Mouse (Mus musculus): ENCODE results near the gene Rufy4. TPM values are rescaled to one million over a fixed set of nuclear protein-coding genes. Genes with fewer than 3 reads are reported as not detected.

The Rufy4 gene
- polyA plus RNA-seq, 1 experiment from 2014 or later = 0.12 TPM

- no peak for ATAC-seq
- H3K4me3 ChIP-seq (ENCODE audit: low read length) = no peak overlapping the region
- H3K4me2 ChIP-seq (ENCODE audit: low read depth, low read length) = no peak overlapping the region
- WGBS = 70% methylated on average over 3 of the region's 3 CpGs
- H3K27ac ChIP-seq (ENCODE audit: low read length) = no peak overlapping the region
- no peak overlapping the region for H3K9ac ChIP-seq (ENCODE audit: low read depth, low read length)
- H3K36me3 ChIP-seq (ENCODE audit: control insufficient read depth, insufficient read depth, low read length) = no peaks in the 10 kb centered on the region
- no peaks in the 10 kb centered on the region for H3K9me3 ChIP-seq (ENCODE audit: control insufficient read depth, low read length)
- H3K27me3 ChIP-seq (replicated peaks; ENCODE audit: control insufficient read depth, insufficient read depth, low read length) = no peaks in the 10 kb centered on the region
- H3K4me1 ChIP-seq (ENCODE audit: control insufficient read depth, insufficient read depth, low read length) = no peaks in the 10 kb centered on the region
Measured at GRCm38 (mm10) chr1:74132011-74132410, 6.7 kb downstream of the Rufy4 start.

DNA sequence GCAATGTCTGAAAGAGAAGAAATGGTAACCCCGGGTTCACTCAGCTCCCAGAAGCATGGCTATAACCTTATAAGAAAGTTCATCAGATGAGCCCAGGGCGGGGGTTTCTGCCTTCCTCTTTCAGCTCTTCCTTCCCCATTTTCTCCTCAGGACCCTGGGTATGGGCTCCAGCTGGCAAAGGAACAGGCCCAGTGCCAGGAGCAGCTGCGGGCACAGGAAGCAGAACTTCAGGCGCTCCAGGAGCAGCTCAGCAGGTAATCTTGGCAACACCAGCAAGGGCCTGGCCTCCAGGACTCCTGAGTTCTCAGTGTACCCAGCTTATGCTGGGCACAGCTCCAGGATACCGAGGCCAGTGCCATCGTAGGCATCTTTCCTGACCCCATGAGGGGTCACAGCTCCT lies 8.6 kb downstream of the Rufy4 start:
- H3K27ac ChIP-seq (ENCODE audit: low read length) = no peak overlapping the region
- H3K9me3 ChIP-seq (ENCODE audit: control insufficient read depth, low read length) = no peaks in the 10 kb centered on the region
- H3K4me3 ChIP-seq (ENCODE audit: low read length) = no peak overlapping the region
- ATAC-seq = no peak
- H3K4me2 ChIP-seq (ENCODE audit: low read depth, low read length) = no peak overlapping the region
- no peaks in the 10 kb centered on the region for H3K4me1 ChIP-seq (ENCODE audit: control insufficient read depth, insufficient read depth, low read length)
- 82% methylated on average over 6 of the region's 6 CpGs for WGBS
- H3K36me3 ChIP-seq (ENCODE audit: control insufficient read depth, insufficient read depth, low read length) = no peaks in the 10 kb centered on the region
- H3K9ac ChIP-seq (ENCODE audit: low read depth, low read length) = no peak overlapping the region
- H3K27me3 ChIP-seq (replicated peaks; ENCODE audit: control insufficient read depth, insufficient read depth, low read length) = no peaks in the 10 kb centered on the region

- ATAC-seq = no peak
- H3K4me3 ChIP-seq (ENCODE audit: low read length) = no peak overlapping the region
- WGBS = 71% methylated on average over 6 of the region's 6 CpGs
- no peak overlapping the region for H3K4me2 ChIP-seq (ENCODE audit: low read depth, low read length)
- H3K9me3 ChIP-seq (ENCODE audit: control insufficient read depth, low read length) = no peaks in the 10 kb centered on the region
- no peak overlapping the region for H3K27ac ChIP-seq (ENCODE audit: low read length)
- no peaks in the 10 kb centered on the region for H3K4me1 ChIP-seq (ENCODE audit: control insufficient read depth, insufficient read depth, low read length)
- no peaks in the 10 kb centered on the region for H3K36me3 ChIP-seq (ENCODE audit: control insufficient read depth, insufficient read depth, low read length)
- H3K9ac ChIP-seq (ENCODE audit: low read depth, low read length) = no peak overlapping the region
- no peaks in the 10 kb centered on the region for H3K27me3 ChIP-seq (replicated peaks; ENCODE audit: control insufficient read depth, insufficient read depth, low read length)
Measured at GRCm38 (mm10) chr1:74135326-74135950, 10.1 kb downstream of the Rufy4 start.

DNA sequence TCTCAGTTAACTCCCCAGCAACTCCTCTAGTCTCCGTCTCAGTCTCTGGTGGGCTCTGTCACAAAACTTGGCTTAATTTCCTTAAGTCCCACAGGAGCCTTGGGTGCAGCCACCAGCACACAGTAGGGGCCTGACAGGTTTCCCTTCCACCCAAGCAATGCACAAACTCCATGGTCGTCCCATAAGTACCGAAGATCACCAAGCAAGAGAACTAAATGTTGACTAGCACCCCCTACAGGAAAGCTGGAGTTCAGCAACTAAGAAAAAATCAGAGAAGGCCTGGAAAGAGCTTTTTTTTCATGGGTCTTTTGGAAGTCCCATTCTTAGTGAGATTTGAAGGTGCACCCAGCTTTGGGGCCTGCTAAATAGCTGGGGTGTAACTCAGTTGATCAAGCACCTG lies 14.1 kb downstream of the Rufy4 start:
- no peak overlapping the region for H3K27ac ChIP-seq (ENCODE audit: low read length)
- no peak overlapping the region for H3K4me2 ChIP-seq (ENCODE audit: low read depth, low read length)
- no peaks in the 10 kb centered on the region for H3K9me3 ChIP-seq (ENCODE audit: control insufficient read depth, low read length)
- no peak overlapping the region for H3K4me3 ChIP-seq (ENCODE audit: low read length)
- WGBS = 59% methylated on average over 3 of the region's 3 CpGs
- no peaks in the 10 kb centered on the region for H3K36me3 ChIP-seq (ENCODE audit: control insufficient read depth, insufficient read depth, low read length)
- H3K27me3 ChIP-seq (replicated peaks; ENCODE audit: control insufficient read depth, insufficient read depth, low read length) = no peaks in the 10 kb centered on the region
- H3K9ac ChIP-seq (ENCODE audit: low read depth, low read length) = no peak overlapping the region
- no peaks in the 10 kb centered on the region for H3K4me1 ChIP-seq (ENCODE audit: control insufficient read depth, insufficient read depth, low read length)
- no peak for ATAC-seq

GRCm38 (mm10) chr1:74141781-74142180 lies 16.4 kb downstream of the Rufy4 start:
- H3K4me1 ChIP-seq (ENCODE audit: control insufficient read depth, insufficient read depth, low read length) = no peaks in the 10 kb centered on the region
- H3K36me3 ChIP-seq (ENCODE audit: control insufficient read depth, insufficient read depth, low read length) = no peaks in the 10 kb centered on the region
- H3K4me3 ChIP-seq (ENCODE audit: low read length) = no peak overlapping the region
- ATAC-seq = no peak
- WGBS = 80% methylated on average over 8 of the region's 8 CpGs
- no peaks in the 10 kb centered on the region for H3K9me3 ChIP-seq (ENCODE audit: control insufficient read depth, low read length)
- no peak overlapping the region for H3K9ac ChIP-seq (ENCODE audit: low read depth, low read length)
- H3K4me2 ChIP-seq (ENCODE audit: low read depth, low read length) = no peak overlapping the region
- no peak overlapping the region for H3K27ac ChIP-seq (ENCODE audit: low read length)
- no peaks in the 10 kb centered on the region for H3K27me3 ChIP-seq (replicated peaks; ENCODE audit: control insufficient read depth, insufficient read depth, low read length)

DNA sequence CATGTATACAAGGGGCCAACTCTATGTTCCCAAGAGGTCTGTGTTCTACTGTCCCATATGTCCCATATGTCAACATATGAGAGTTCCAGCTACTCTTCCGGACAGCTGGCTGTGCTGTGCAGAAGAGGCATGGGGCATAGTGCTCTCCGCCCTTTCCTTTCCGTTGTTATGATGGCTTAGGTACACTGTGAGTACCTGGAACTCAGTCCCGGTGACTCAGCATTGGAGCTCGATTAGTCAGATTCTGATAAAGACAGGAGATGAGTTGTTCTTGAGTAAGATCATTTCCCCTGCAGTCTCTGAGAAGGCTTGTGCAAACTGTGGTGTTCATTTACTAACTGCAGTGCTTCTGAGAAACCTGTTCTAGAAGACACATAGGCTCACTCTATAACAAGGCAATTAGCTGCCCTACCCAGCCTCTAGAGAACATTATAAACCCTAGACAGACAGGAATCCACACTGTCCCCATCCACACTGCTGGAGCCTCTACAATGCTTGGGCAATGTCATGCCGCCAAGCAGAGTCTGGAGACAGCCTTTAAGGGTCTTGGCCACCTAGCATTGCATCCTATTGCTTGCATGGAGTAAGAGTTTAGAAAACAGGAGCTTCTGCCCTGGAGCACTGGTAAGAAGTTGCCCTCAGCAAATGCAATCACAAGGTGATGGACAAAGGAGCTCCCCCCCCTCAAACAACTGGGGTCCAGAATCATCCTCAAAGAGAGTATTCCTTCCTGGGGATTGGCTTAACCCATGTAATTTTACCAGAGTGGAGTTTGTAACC lies 24.0 kb downstream of the Rufy4 start:
- Histone ChIP-seq H3K9ac (ENCODE audit: low read depth, low read length) (no peak overlapping the region), H3K4me3 (ENCODE audit: low read length) (no peak overlapping the region), H3K27ac (ENCODE audit: low read length) (no peak overlapping the region), H3K36me3 (ENCODE audit: control insufficient read depth, insufficient read depth, low read length) (no peaks in the 10 kb centered on the region), H3K4me2 (ENCODE audit: low read depth, low read length) (no peak overlapping the region), H3K27me3 (replicated peaks; ENCODE audit: control insufficient read depth, insufficient read depth, low read length) (no peaks in the 10 kb centered on the region), H3K4me1 (ENCODE audit: control insufficient read depth, insufficient read depth, low read length) (peaks cover 3% of the 10 kb centered on the region; the same call in 1 of the 2 replicates), H3K9me3 (ENCODE audit: control insufficient read depth, low read length) (no peaks in the 10 kb centered on the region)
- no peak for ATAC-seq
- WGBS = 68% methylated on average over 6 of the region's 6 CpGs

DNA sequence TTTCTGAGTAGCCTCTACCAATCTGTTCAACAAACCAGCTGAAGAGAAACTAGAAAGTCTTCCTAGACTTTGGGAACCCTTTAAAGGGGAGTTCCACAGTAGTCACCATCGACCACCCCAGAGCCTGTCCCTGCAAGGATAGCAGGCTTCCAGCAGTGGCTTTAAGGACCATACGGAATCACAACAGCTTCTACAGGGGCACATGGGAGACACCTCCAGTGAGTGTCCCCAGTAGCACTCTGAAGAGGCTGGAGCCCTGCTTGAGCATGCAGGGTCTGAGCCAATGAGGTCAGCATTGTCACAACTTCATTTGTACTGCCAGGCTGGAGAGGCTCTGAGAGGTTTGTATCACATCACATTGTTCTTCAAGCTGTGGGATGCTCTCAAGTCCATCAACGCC lies 24.8 kb downstream of the Rufy4 start:
- Histone ChIP-seq H3K4me1 (ENCODE audit: control insufficient read depth, insufficient read depth, low read length) (peaks cover 3% of the 10 kb centered on the region; the same call in 1 of the 2 replicates), H3K9ac (ENCODE audit: low read depth, low read length) (no peak overlapping the region), H3K27me3 (replicated peaks; ENCODE audit: control insufficient read depth, insufficient read depth, low read length) (no peaks in the 10 kb centered on the region), H3K4me2 (ENCODE audit: low read depth, low read length) (no peak overlapping the region), H3K4me3 (ENCODE audit: low read length) (no peak overlapping the region), H3K9me3 (ENCODE audit: control insufficient read depth, low read length) (no peaks in the 10 kb centered on the region), H3K36me3 (ENCODE audit: control insufficient read depth, insufficient read depth, low read length) (no peaks in the 10 kb centered on the region), H3K27ac (ENCODE audit: low read length) (no peak overlapping the region)
- no peak for ATAC-seq
- 77% methylated on average over 3 of the region's 3 CpGs for WGBS

DNA sequence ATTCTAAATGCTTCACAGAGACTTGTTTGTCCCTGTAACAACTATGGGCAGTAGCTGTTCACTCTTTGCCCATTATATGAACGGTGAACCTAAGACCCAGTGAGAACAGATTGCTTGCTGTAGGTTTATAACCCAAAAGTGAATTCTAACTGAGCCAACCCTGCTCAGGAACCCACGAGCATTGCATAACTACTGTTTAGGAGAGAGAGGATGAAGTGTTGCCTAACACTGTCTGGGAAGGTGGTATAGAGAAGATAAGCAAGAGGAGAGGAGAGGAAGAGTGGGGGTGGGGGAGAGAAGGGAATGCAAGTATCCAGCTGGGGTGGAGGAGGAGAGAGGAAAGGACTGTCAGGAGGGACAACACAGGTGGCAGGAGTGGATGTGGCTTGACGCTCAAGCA lies 25.8 kb downstream of the Rufy4 start:
- no peak for ATAC-seq
- H3K4me3 ChIP-seq (ENCODE audit: low read length) = no peak overlapping the region
- no peaks in the 10 kb centered on the region for H3K36me3 ChIP-seq (ENCODE audit: control insufficient read depth, insufficient read depth, low read length)
- 65% methylated on average over 3 of the region's 3 CpGs for WGBS
- no peak overlapping the region for H3K4me2 ChIP-seq (ENCODE audit: low read depth, low read length)
- no peaks in the 10 kb centered on the region for H3K27me3 ChIP-seq (replicated peaks; ENCODE audit: control insufficient read depth, insufficient read depth, low read length)
- peaks cover 3% of the 10 kb centered on the region; the same call in 1 of the 2 replicates for H3K4me1 ChIP-seq (ENCODE audit: control insufficient read depth, insufficient read depth, low read length)
- no peak overlapping the region for H3K27ac ChIP-seq (ENCODE audit: low read length)
- H3K9me3 ChIP-seq (ENCODE audit: control insufficient read depth, low read length) = no peaks in the 10 kb centered on the region
- H3K9ac ChIP-seq (ENCODE audit: low read depth, low read length) = no peak overlapping the region

GRCm38 (mm10) chr1:74153461-74154184 lies 28.3 kb downstream of the Rufy4 start, which contains the start of gene Cxcr2:
Cxcr2 (plus strand) TSS chr1:74153989.
- H3K27me3 ChIP-seq (replicated peaks; ENCODE audit: control insufficient read depth, insufficient read depth, low read length) = no peaks in the 10 kb centered on the region
- no peak within 1 kb of the TSS for H3K4me2 ChIP-seq (ENCODE audit: low read depth, low read length)
- no peak within 1 kb of the TSS for H3K4me3 ChIP-seq (ENCODE audit: low read length)
- H3K36me3 ChIP-seq (ENCODE audit: control insufficient read depth, insufficient read depth, low read length) = no peaks in the 10 kb centered on the region
- H3K27ac ChIP-seq (ENCODE audit: low read length) = no peak within 1 kb of the TSS
- no peaks in the 10 kb centered on the region for H3K9me3 ChIP-seq (ENCODE audit: control insufficient read depth, low read length)
- WGBS = 70% methylated on average over 8 of the region's 8 CpGs
- no peak within 1 kb of the TSS for H3K9ac ChIP-seq (ENCODE audit: low read depth, low read length)
- H3K4me1 ChIP-seq (ENCODE audit: control insufficient read depth, insufficient read depth, low read length) = no peaks in the 10 kb centered on the region
- no peak for ATAC-seq

Measured in intestine, embryonic 16.5 days (tissue).